Mouse (Mus musculus): ENCODE data around the gene Lgr5.

Gene Lgr5

DNA sequence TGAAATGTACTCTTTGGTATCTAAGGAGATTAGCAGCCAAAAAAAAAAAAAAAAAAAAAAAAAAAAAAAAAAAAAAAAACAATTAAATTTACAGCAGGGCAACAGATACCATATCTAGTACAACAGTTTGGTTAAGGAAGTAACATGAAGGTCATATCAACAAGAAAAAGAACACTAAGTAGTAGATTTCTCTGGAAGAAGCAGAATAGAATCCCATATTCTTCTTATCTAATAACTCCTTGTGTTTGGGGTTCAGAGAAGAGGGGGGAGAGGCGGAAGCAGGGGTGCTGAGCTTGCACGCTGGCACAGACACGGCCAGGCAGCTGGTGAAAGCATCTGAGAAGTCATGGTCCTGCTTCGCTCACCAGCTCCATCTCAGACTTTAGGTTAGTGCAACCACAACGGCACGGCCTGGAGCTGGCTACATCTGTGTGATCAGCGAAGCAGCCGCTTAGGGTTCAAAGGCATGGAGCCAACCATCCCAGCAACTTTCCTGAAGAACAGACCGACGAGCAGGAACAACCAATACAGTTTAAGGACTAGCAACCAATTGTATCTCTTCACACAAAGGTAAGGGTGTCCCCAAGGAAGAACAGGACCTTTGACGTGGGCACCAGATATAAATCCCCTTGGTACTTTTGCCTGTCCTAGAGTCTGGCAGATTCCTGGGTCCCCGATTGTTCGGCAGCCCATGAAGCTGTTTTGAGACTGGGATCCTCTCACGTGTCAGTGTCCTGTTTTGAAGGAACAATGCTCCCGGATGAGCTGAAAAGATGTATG lies 17.7 kb downstream of the Lgr5 start, which contains the start of gene A930009A15Rik:
Gene A930009A15Rik, plus strand, starts transcription at position 275 of the 780 bp plus-strand sequence.
- no peak for DNase-seq

DNA sequence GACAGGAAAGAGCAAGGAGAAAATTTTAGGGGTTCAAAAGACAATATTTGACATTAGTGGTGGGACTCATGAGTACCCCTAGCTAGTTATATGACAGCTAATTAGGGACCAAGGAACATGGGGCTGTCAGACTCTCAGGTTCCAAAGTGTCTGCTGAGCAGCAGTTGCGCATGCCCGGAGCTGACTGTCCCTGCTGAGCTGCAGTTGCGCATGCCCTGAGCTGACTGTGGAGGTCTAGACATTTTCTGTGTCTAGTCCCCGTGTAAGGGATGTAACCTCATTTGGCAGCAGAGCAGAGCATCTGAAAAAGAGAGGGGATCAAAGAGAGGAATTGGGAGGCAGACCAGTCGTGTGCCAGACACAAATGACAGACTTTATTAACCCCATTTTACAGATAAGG lies 23.6 kb downstream of the Lgr5 start:
- peak; percentile 72 for DNase-seq

DNA sequence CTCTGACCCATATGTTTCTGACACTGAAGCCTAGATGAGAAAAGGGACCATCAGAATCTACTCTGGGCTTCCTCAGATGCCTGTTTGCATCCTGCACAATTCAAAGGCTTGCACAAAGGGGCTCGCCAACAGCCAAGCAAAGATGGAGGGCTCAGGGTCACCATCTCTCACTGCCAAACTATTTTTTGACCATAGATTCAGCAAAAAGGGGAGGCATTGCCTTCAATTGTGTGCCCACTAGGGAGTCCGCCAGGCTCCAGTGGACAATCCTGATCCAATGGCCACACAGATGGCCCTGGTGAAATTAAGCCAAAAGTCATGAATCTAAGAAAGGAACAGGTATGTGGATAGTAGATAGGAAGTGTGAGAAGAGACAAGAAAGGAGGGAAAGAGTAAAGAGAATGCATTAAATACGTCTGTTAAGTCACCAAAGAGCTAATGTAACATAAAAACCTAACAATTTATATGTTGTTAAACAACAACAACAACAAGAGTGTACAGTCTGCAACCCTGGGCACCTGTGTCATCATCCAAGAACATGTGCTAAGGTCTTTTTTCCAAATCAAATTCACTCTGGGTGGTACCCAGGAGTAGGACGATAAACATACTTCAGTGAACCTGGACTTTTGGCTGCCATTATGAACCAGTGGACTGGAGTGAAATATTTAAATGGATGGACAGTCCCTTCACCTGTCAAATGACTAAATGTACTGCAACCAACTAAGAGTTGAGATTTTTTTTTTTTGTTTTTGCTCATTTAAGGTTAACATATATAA lies 24.5 kb downstream of the Lgr5 start:
- DNase-seq: peak; percentile 66

GRCm38 (mm10) chr10:115561136-115561880 lies 26.3 kb downstream of the Lgr5 start:
- DNase-seq: peak; percentile 50

- DNase-seq: peak; percentile 34
These were observed 30.8 kb downstream of the Lgr5 start for GRCm38 (mm10) chr10:115556738-115557242.

DNA sequence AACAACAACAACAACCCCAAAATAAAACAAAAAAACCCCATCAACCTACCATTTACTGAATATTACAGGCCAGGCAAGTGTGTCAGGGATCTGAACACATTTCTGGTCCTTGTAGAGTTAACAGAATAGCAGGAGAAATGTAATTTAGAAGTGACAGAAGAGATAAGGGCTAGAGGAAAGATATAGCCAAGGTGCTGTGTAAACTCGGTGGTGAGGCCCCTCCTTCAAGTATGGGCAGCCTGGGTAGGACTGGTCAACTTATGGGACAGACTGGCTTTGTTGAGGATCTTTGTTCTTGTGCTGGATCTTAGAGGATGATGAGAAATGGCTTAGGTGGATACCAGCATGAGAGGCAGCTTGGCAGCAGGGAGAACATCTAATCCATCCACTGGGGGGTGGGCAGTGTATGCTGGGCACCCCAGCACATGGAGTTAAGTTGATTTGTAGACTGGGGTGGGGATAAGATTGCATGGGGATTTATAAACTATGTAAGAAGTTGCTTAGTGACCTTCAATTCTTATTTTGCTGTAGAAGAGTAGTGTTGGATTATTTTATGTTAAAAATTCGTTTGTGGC lies 32.3 kb downstream of the Lgr5 start:
- DNase-seq: peak; percentile 65

GRCm38 (mm10) chr10:115553352-115554113 lies 34.0 kb downstream of the Lgr5 start:
- peak; percentile 41 for DNase-seq

- DNase-seq: no peak
These were observed 36.5 kb downstream of the Lgr5 start for GRCm38 (mm10) chr10:115551069-115551468.

DNA sequence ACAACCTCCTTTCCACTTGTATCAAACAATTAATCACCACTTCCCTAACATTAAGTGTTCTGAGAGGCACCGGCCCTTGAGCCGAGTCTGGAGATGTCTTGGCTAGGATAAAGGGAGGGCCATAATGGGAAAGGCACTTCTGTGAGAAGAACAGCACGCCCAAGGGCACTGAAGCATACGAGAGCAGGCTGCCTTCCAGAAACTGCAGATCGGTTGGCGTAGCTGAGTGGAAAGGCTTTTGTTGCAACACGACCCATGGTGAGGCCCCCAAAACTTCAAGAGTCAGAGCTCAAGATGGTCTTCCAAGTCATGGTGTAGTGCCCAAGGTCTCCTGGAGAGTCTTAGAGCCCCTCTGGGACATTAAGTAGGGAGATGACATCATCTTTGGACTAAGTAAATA lies 37.3 kb downstream of the Lgr5 start:
- peak; percentile 79 for DNase-seq

- DNase-seq: no peak
These were observed 44.7 kb downstream of the Lgr5 start for GRCm38 (mm10) chr10:115542917-115543316.

DNA sequence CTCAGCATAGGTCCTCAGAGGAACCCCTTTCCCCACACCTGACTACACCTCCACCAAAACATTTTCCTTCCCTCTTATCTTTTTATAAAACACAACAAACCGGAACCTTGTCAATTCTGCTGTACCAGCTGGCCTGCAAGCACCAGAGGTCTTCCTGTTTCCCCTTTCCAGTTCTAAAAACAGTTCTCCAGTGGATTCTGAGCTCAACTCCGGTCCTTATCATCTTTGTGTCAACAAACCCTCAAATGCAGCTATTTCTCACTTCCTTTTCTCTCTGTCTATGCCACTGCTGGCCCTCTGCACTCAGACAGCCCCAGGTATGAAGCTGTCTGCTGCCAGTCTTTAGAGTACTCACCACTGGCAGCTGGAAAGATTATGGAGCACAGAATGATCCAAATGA lies 56.8 kb downstream of the Lgr5 start:
- DNase-seq: no peak

GRCm38 (mm10) chr10:115529768-115530167 lies 57.8 kb downstream of the Lgr5 start:
- DNase-seq: no peak

DNA sequence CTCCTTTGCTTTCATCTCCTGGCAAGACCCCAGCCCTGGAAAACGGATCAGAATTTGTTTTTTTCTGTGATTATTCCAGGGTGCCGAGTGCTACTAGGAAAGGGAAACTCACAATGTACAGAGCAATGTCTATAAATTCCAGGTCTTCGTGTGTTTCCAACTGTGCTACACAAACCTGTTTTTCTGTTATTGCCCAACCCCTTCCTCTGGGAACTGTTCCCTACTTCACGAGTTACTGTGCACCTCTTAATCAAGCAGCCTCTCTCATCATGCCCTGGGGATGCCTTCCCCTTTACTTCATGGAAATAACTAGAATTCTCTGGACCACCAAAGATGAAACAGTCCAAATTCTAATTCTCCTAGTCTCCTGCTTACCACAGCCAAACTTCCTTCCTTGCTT lies 58.7 kb downstream of the Lgr5 start:
- no peak for DNase-seq

GRCm38 (mm10) chr10:115521081-115521451 lies 66.5 kb downstream of the Lgr5 start:
- no peak for DNase-seq

GRCm38 (mm10) chr10:115520200-115521080 lies 67.1 kb downstream of the Lgr5 start:
- peak; percentile 58 for DNase-seq

- DNase-seq: peak; percentile 11
These were observed 68.7 kb downstream of the Lgr5 start for GRCm38 (mm10) chr10:115518845-115519244.

DNA sequence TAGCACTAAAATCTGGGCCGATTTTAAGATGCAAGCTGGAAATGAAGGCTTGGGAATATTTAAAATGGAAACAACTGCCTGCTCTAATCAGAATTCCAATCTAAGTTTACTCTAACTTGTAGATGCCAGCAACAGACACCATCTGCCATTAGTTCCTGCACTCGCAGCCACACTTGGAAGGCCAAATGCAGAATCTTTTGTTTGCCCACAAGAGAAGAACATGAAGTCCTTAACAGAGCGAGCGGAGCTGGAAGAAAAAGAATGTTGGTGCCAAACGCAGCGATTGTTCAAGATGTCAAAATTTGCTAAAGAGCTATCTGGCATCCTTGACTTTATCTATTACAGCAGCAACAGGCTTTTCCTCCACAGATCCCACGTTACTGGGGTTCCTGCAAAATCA lies 72.1 kb downstream of the Lgr5 start:
- peak; percentile 45 for DNase-seq

DNA sequence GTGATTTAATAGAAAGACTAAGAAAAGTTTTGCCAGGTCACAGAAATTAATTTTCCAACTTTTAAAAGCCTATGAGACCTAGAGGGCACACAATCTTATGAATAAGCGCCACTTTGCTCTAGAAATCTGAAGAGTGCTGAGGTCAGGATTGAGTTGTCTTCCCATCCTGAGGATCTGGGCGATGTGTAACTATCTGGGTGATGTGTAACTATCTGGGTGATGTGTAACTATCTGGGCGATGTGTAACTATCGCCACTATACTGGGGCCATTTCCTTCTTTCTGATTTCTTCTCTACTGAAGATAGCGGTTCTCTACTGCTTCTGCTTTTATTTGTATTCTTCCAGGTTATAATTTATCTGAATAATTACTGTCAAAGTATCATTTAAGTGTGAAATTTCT lies 76.6 kb downstream of the Lgr5 start:
- peak; percentile 6 for DNase-seq

DNA sequence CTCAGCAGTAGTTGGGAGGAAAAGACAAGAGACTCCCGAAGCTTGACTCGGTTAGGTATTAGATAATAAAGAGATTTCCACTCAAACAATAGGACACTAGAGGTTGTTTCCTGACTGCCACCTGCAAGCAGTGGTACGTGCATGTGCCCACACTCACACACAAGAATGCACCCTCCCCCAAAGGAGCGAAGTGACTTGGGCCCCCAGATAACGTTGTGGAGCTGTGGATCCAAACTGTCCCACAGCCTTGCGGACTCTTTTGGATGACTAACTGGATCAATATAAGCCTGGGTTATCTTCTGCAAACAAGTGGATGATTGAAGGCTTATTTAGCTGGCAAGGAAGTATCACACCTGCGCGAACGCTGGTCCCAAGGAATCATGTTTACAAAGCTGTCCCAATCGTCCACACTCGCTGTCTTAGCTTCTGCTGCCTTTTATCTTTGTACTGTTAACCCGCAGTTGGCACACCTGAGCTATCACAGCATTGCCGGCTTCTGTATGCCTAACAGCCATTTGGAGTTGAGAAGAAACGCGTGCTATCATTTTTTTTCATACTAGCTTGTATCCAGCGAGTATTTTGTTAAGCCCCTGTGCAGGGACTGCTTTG lies 81.8 kb downstream of the Lgr5 start:
- DNase-seq: peak; percentile 60

DNA sequence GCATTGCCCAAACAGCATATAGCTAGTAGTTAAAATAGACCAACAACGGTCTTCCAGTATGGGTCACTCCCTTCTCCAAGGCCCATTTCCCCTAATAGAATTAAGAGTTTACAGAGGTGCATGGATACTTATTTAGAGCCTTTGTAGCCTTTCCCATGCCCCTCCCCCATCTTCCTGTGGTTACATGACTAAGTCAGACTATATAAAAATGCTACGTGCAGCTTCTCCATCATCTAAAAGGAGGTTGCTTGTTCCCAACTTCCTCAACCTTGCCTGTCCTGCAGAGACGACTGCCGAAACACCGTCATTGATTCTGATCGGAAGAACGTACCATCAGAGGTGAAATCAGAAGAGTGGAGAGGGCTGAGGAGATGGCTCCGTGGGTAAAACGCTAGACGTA lies 82.4 kb downstream of the Lgr5 start:
- peak; percentile 2 for DNase-seq

DNA sequence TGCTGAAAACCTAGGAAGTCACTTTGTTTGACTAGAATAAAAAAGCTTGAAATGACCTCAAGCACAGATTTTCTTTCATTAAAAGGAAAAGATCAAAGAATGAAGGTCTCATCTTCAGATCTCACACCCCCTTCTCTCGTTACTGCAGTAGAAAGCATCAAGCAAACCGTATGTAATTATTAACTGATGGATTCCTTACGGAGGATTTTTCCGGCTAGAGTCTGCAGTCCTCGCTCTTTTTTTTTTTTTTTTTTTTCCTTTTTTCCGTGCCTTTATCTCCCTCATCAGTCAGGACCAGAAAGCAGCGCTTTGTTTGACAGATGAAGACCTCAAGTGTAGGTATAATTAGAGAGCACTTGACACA lies 93.8 kb downstream of the Lgr5 start:
- DNase-seq: no peak
